Mouse (Mus musculus): ENCODE measurements around the gene Apoh. TPM values are rescaled to one million over a fixed set of nuclear protein-coding genes. Genes with fewer than 3 reads are reported as not detected.

Apoh gene
- total and polyA plus RNA-seq, 2 experiments from 2014 or later: 0.56 TPM; not detected in 1

DNA sequence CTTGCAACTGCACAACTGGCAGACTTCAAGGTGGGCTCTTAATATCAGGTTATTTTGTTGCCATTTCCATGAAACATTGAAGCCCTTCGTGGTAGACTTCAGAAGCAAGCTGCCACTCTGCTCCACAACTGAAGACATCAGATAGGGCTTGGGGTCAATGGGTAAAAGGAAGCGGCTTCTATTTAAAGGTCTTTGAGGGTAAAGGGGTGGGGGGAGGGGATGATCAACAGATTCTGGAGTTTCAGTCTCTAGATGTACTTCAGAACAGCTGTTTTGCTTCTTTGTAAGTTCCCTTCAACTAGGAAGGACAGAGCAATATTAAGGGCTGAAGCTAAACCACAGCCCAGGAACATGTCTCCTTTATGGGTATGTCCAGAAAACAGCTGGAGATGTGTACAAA lies 31.2 kb upstream of the Apoh start:
- DNase-seq (ENCODE audit: low spot score) (no peak), ATAC-seq (no peak)
- Histone ChIP-seq H3K4me3 (ENCODE audit: low read length) (no peak overlapping the region), H3K9ac (replicated peaks; ENCODE audit: low read length) (no peak overlapping the region), H3K27me3 (ENCODE audit: insufficient read depth, low read length) (no peaks in the 10 kb centered on the region), H3K9me3 (ENCODE audit: low read length) (no peaks in the 10 kb centered on the region), H3K27ac (no peak overlapping the region), H3K36me3 (ENCODE audit: insufficient read depth, low read length) (no peaks in the 10 kb centered on the region), H3K4me2 (ENCODE audit: low read depth, low read length) (no peak overlapping the region), H3K4me1 (ENCODE audit: insufficient read depth, low read length) (no peaks in the 10 kb centered on the region)
- TF ChIP-seq CTCF (IDR thresholded peaks at IDR 0.05; ENCODE audit: low read depth): no peak
- 81% methylated on average over 2 of the region's 2 CpGs for WGBS

DNA sequence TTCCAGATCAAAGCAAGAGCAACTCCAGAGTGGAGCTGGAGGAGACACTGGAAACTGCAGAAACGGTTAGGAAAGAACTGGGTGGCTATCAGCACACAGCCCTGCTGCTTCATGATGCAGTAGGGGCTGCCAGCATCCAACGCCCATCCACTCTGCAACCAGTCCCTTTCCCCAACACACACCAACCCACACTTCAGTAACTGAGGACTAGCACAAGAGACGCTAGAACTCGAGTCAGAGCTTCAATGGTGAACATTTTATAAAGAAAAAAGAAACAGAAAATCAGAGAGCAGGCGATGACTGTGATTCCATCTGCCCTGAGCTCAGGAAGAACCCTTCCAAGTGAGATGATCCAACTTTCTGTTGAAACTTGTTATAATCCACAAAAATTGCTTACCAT lies 30.6 kb upstream of the Apoh start:
- no peaks in the 10 kb centered on the region for H3K4me1 ChIP-seq (ENCODE audit: insufficient read depth, low read length)
- no peak overlapping the region for H3K27ac ChIP-seq
- no peaks in the 10 kb centered on the region for H3K9me3 ChIP-seq (ENCODE audit: low read length)
- H3K36me3 ChIP-seq (ENCODE audit: insufficient read depth, low read length): no peaks in the 10 kb centered on the region
- no peak for TF ChIP-seq CTCF (IDR thresholded peaks at IDR 0.05; ENCODE audit: low read depth)
- DNase-seq (ENCODE audit: low spot score): no peak
- no peak overlapping the region for H3K4me2 ChIP-seq (ENCODE audit: low read depth, low read length)
- no peaks in the 10 kb centered on the region for H3K27me3 ChIP-seq (ENCODE audit: insufficient read depth, low read length)
- 85% methylated on average over 5 of the region's 5 CpGs for WGBS
- no peak overlapping the region for H3K9ac ChIP-seq (replicated peaks; ENCODE audit: low read length)
- H3K4me3 ChIP-seq (ENCODE audit: low read length): no peak overlapping the region
- ATAC-seq: no peak

DNA sequence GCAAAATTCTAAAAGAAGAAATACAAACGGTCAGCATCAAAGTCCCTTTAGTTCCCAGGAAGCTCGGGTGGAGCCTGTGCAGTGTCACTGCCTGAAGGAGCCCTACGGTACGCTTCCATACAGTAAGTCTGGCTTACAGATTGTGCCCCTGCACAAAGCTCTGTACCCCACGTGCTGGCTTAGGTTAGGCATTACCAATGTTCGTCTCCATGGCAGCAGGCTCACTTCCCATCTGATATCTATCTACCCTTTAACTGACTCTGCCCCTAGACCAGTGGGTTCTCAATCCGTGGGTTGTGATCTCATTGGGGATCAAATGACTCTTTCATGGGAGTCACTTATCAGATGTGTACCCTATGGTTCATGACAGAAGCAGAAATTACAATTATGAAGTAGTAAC lies 27.4 kb upstream of the Apoh start:
- WGBS: 84% methylated on average over 7 of the region's 7 CpGs
- no peak for ATAC-seq
- Histone ChIP-seq H3K4me1 (ENCODE audit: insufficient read depth, low read length) (no peaks in the 10 kb centered on the region), H3K27ac (no peak overlapping the region), H3K4me3 (ENCODE audit: low read length) (no peak overlapping the region), H3K27me3 (ENCODE audit: insufficient read depth, low read length) (no peaks in the 10 kb centered on the region), H3K9me3 (ENCODE audit: low read length) (no peaks in the 10 kb centered on the region), H3K4me2 (ENCODE audit: low read depth, low read length) (no peak overlapping the region), H3K9ac (replicated peaks; ENCODE audit: low read length) (no peak overlapping the region), H3K36me3 (ENCODE audit: insufficient read depth, low read length) (no peaks in the 10 kb centered on the region)
- DNase-seq (ENCODE audit: low spot score): no peak
- no peak for TF ChIP-seq CTCF (IDR thresholded peaks at IDR 0.05; ENCODE audit: low read depth)

DNA sequence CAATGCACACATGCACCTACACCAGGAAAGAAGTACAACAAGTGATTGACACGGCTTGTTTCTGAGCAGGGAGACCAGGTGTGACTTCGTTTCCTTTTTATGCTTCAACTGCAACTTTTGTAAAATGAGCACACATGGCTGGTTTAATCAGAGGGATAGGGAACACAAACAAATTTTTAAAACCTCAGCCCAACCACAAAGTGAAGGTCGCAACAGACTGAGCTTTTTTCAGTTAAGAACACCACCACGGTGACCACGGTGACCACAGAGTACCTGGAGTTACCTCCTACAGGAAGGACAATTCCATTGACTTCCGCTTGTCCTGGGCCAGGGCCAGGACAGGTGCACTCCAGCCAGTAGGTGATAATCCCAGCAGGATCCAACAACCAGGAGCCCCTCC lies 25.3 kb upstream of the Apoh start:
- no peak for TF ChIP-seq CTCF (IDR thresholded peaks at IDR 0.05; ENCODE audit: low read depth)
- H3K4me3 ChIP-seq (ENCODE audit: low read length): no peak overlapping the region
- H3K9ac ChIP-seq (replicated peaks; ENCODE audit: low read length): no peak overlapping the region
- H3K9me3 ChIP-seq (ENCODE audit: low read length): no peaks in the 10 kb centered on the region
- DNase-seq (ENCODE audit: low spot score) (no peak), ATAC-seq (no peak)
- H3K27me3 ChIP-seq (ENCODE audit: insufficient read depth, low read length): no peaks in the 10 kb centered on the region
- no peaks in the 10 kb centered on the region for H3K36me3 ChIP-seq (ENCODE audit: insufficient read depth, low read length)
- no peak overlapping the region for H3K27ac ChIP-seq
- no peaks in the 10 kb centered on the region for H3K4me1 ChIP-seq (ENCODE audit: insufficient read depth, low read length)
- H3K4me2 ChIP-seq (ENCODE audit: low read depth, low read length): no peak overlapping the region
- 78% methylated on average over 6 of the region's 6 CpGs for WGBS

DNA sequence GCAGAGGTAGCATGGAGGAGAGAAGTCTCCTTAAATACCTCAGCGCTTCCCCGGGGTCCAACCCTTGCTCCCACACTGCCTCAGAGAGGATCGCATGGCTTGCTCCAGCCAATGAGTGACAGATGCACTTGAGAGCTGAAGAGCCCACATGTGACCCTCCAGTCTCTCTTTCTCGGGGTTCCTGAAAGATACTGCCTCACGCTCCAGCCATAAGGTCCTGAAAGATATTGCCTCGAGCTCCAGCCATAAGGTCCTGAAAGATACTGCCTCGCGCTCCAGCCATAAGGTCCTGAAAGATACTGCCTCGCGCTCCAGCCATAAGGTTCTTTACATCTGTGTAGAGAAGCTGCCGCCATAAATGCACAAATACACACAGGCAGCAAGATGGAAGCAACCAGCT lies 24.0 kb upstream of the Apoh start:
- no peak overlapping the region for H3K4me3 ChIP-seq (ENCODE audit: low read length)
- H3K9ac ChIP-seq (replicated peaks; ENCODE audit: low read length): no peak overlapping the region
- DNase-seq (ENCODE audit: low spot score) (no peak), ATAC-seq (no peak)
- no peaks in the 10 kb centered on the region for H3K4me1 ChIP-seq (ENCODE audit: insufficient read depth, low read length)
- H3K36me3 ChIP-seq (ENCODE audit: insufficient read depth, low read length): no peaks in the 10 kb centered on the region
- H3K9me3 ChIP-seq (ENCODE audit: low read length): no peaks in the 10 kb centered on the region
- H3K27ac ChIP-seq: no peak overlapping the region
- H3K4me2 ChIP-seq (ENCODE audit: low read depth, low read length): no peak overlapping the region
- no peak for TF ChIP-seq CTCF (IDR thresholded peaks at IDR 0.05; ENCODE audit: low read depth)
- H3K27me3 ChIP-seq (ENCODE audit: insufficient read depth, low read length): no peaks in the 10 kb centered on the region
- WGBS: 82% methylated on average over 11 of the region's 11 CpGs

DNA sequence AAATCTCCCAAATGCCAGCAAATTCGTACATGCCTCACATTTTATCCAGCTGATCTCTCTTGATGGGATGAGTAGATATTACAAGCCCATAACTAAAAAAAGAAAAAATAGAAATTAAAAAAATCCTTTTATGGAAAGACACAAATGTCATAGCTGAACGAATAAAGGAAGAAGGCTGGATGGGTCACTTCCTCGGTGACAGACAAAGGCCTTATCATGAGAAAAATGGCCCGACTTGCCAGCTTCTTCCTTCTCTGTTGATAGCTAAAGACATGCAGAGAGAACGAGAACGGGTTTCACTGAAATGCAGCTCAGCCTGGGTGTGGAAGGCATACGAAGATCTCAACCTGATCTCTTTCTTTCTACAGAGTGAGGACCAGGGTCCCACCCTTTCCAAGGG lies 22.6 kb upstream of the Apoh start:
- ATAC-seq (no peak), DNase-seq (ENCODE audit: low spot score) (no peak)
- 79% methylated on average over 7 of the region's 7 CpGs for WGBS
- Histone ChIP-seq H3K9ac (replicated peaks; ENCODE audit: low read length) (no peak overlapping the region), H3K4me2 (ENCODE audit: low read depth, low read length) (no peak overlapping the region), H3K27ac (no peak overlapping the region), H3K4me3 (ENCODE audit: low read length) (no peak overlapping the region), H3K36me3 (ENCODE audit: insufficient read depth, low read length) (no peaks in the 10 kb centered on the region), H3K9me3 (ENCODE audit: low read length) (no peaks in the 10 kb centered on the region), H3K4me1 (ENCODE audit: insufficient read depth, low read length) (no peaks in the 10 kb centered on the region), H3K27me3 (ENCODE audit: insufficient read depth, low read length) (no peaks in the 10 kb centered on the region)
- no peak for TF ChIP-seq CTCF (IDR thresholded peaks at IDR 0.05; ENCODE audit: low read depth)

DNA sequence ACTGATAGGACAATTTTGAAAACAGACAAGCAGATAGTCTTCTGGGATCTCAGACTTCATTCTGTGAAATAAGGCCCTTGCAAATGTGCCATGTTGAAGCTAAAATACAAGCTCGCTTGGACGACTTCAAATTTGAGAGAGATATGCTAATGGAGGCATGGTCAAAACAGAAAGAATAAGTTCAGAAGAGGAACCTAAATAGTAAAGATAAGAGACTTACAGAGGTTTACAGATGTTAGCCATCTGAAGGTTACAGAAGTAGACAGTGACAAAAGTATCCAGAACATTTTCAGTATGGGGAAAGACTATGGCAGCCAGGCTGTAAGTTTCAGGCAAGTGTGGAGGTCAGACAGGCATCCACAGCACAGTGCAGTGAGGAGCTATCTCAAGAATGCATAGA lies 21.0 kb upstream of the Apoh start:
- 91% methylated on average over 2 of the region's 2 CpGs for WGBS
- H3K9me3 ChIP-seq (ENCODE audit: low read length): no peaks in the 10 kb centered on the region
- H3K4me1 ChIP-seq (ENCODE audit: insufficient read depth, low read length): no peaks in the 10 kb centered on the region

More for the DNA sequence above, 21.0 kb upstream of the Apoh start:
- Histone ChIP-seq H3K27me3 (ENCODE audit: insufficient read depth, low read length) (no peaks in the 10 kb centered on the region), H3K36me3 (ENCODE audit: insufficient read depth, low read length) (no peaks in the 10 kb centered on the region), H3K27ac (no peak overlapping the region), H3K4me2 (ENCODE audit: low read depth, low read length) (no peak overlapping the region), H3K9ac (replicated peaks; ENCODE audit: low read length) (no peak overlapping the region), H3K4me3 (ENCODE audit: low read length) (no peak overlapping the region)
- no peak for TF ChIP-seq CTCF (IDR thresholded peaks at IDR 0.05; ENCODE audit: low read depth)
- DNase-seq (ENCODE audit: low spot score) (no peak), ATAC-seq (no peak)

Measured in hindbrain, postnatal 0 days (tissue).